Mouse (Mus musculus): ENCODE results near the gene Ssbp2. TPM values are rescaled to one million over a fixed set of nuclear protein-coding genes. Genes with fewer than 3 reads are reported as not detected.

Gene Ssbp2
- polyA plus RNA-seq, 2 experiments: 118 to 174 TPM

- no peak for TF ChIP-seq POLR2A (IDR thresholded peaks at IDR 0.05; ENCODE audit: borderline replicate concordance, extremely low read depth, insufficient read depth, insufficient read length)
- ATAC-seq (ENCODE audit: low FRiP score, low read depth): no peak
- no peaks in the 10 kb centered on the region for H3K36me3 ChIP-seq (ENCODE audit: control insufficient read depth, insufficient read depth, low read length)
- peaks cover 14% of the 10 kb centered on the region for H3K4me1 ChIP-seq (ENCODE audit: control insufficient read depth, insufficient read depth, low read length)
- H3K27me3 ChIP-seq (ENCODE audit: control insufficient read depth, insufficient read depth, low read length): no peaks in the 10 kb centered on the region
- no peak overlapping the region for H3K4me3 ChIP-seq (replicated peaks; ENCODE audit: low read length)
- no peak overlapping the region for H3K27ac ChIP-seq (replicated peaks; ENCODE audit: low read depth, low read length)
- no peak overlapping the region for H3K9ac ChIP-seq (ENCODE audit: low read depth, low read length, severe bottlenecking)
- no peak overlapping the region for H3K4me2 ChIP-seq (replicated peaks; ENCODE audit: low read depth, low read length, severe bottlenecking)
- DNase-seq (ENCODE audit: low spot score): no peak
- H3K9me3 ChIP-seq (ENCODE audit: control insufficient read depth, low read length): no peaks in the 10 kb centered on the region
- 44% methylated on average over 2 of the region's 2 CpGs for WGBS
These were observed 11.5 kb downstream of the Ssbp2 start for GRCm38 (mm10) chr13:91471566-91471965.

- DNase-seq (ENCODE audit: low spot score) (no peak), ATAC-seq (ENCODE audit: low FRiP score, low read depth) (no peak)
- Histone ChIP-seq H3K36me3 (ENCODE audit: control insufficient read depth, insufficient read depth, low read length) (no peaks in the 10 kb centered on the region), H3K9ac (ENCODE audit: low read depth, low read length, severe bottlenecking) (no peak overlapping the region), H3K4me1 (ENCODE audit: control insufficient read depth, insufficient read depth, low read length) (peaks cover 14% of the 10 kb centered on the region), H3K9me3 (ENCODE audit: control insufficient read depth, low read length) (no peaks in the 10 kb centered on the region), H3K4me2 (replicated peaks; ENCODE audit: low read depth, low read length, severe bottlenecking) (no peak overlapping the region), H3K4me3 (replicated peaks; ENCODE audit: low read length) (no peak overlapping the region), H3K27ac (replicated peaks; ENCODE audit: low read depth, low read length) (0 out of 2 replicates have a peak overlapping the region, but pooled peaks have one; percentile 9), H3K27me3 (ENCODE audit: control insufficient read depth, insufficient read depth, low read length) (no peaks in the 10 kb centered on the region)
- TF ChIP-seq POLR2A (IDR thresholded peaks at IDR 0.05; ENCODE audit: borderline replicate concordance, extremely low read depth, insufficient read depth, insufficient read length): no peak
- 62% methylated on average over 2 of the region's 2 CpGs for WGBS
These were observed 11.9 kb downstream of the Ssbp2 start for GRCm38 (mm10) chr13:91471980-91472379.

GRCm38 (mm10) chr13:91473527-91473926 is 13.4 kb downstream of the Ssbp2 start:
- ATAC-seq (ENCODE audit: low FRiP score, low read depth): no peak
- 74% methylated on average over 6 of the region's 6 CpGs for WGBS
- Histone ChIP-seq H3K27ac (replicated peaks; ENCODE audit: low read depth, low read length) (no peak overlapping the region), H3K9ac (ENCODE audit: low read depth, low read length, severe bottlenecking) (no peak overlapping the region), H3K27me3 (ENCODE audit: control insufficient read depth, insufficient read depth, low read length) (no peaks in the 10 kb centered on the region), H3K36me3 (ENCODE audit: control insufficient read depth, insufficient read depth, low read length) (no peaks in the 10 kb centered on the region), H3K4me1 (ENCODE audit: control insufficient read depth, insufficient read depth, low read length) (peaks cover 14% of the 10 kb centered on the region), H3K9me3 (ENCODE audit: control insufficient read depth, low read length) (no peaks in the 10 kb centered on the region), H3K4me3 (replicated peaks; ENCODE audit: low read length) (no peak overlapping the region), H3K4me2 (replicated peaks; ENCODE audit: low read depth, low read length, severe bottlenecking) (no peak overlapping the region)
- no peak for TF ChIP-seq POLR2A (IDR thresholded peaks at IDR 0.05; ENCODE audit: borderline replicate concordance, extremely low read depth, insufficient read depth, insufficient read length)
- DNase-seq (ENCODE audit: low spot score): no peak

GRCm38 (mm10) chr13:91474027-91474426 is 13.9 kb downstream of the Ssbp2 start:
- 56% methylated on average over 1 of the region's 1 CpGs for WGBS
- Histone ChIP-seq H3K27ac (replicated peaks; ENCODE audit: low read depth, low read length) (no peak overlapping the region), H3K4me3 (replicated peaks; ENCODE audit: low read length) (no peak overlapping the region), H3K9ac (ENCODE audit: low read depth, low read length, severe bottlenecking) (no peak overlapping the region), H3K4me2 (replicated peaks; ENCODE audit: low read depth, low read length, severe bottlenecking) (no peak overlapping the region), H3K27me3 (ENCODE audit: control insufficient read depth, insufficient read depth, low read length) (no peaks in the 10 kb centered on the region), H3K9me3 (ENCODE audit: control insufficient read depth, low read length) (no peaks in the 10 kb centered on the region), H3K36me3 (ENCODE audit: control insufficient read depth, insufficient read depth, low read length) (no peaks in the 10 kb centered on the region), H3K4me1 (ENCODE audit: control insufficient read depth, insufficient read depth, low read length) (peaks cover 14% of the 10 kb centered on the region)
- TF ChIP-seq POLR2A (IDR thresholded peaks at IDR 0.05; ENCODE audit: borderline replicate concordance, extremely low read depth, insufficient read depth, insufficient read length): no peak
- ATAC-seq (ENCODE audit: low FRiP score, low read depth) (no peak), DNase-seq (ENCODE audit: low spot score) (no peak)

GRCm38 (mm10) chr13:91475888-91476287 is 15.8 kb downstream of the Ssbp2 start:
- Histone ChIP-seq H3K4me3 (replicated peaks; ENCODE audit: low read length) (no peak overlapping the region), H3K27me3 (ENCODE audit: control insufficient read depth, insufficient read depth, low read length) (no peaks in the 10 kb centered on the region), H3K9ac (ENCODE audit: low read depth, low read length, severe bottlenecking) (0 out of 2 replicates have a peak overlapping the region, but pooled peaks have one; percentile 21), H3K9me3 (ENCODE audit: control insufficient read depth, low read length) (no peaks in the 10 kb centered on the region), H3K4me1 (ENCODE audit: control insufficient read depth, insufficient read depth, low read length) (peaks cover 14% of the 10 kb centered on the region), H3K36me3 (ENCODE audit: control insufficient read depth, insufficient read depth, low read length) (no peaks in the 10 kb centered on the region), H3K27ac (replicated peaks; ENCODE audit: low read depth, low read length) (no peak overlapping the region), H3K4me2 (replicated peaks; ENCODE audit: low read depth, low read length, severe bottlenecking) (no peak overlapping the region)
- no peak for ATAC-seq (ENCODE audit: low FRiP score, low read depth)
- TF ChIP-seq POLR2A (IDR thresholded peaks at IDR 0.05; ENCODE audit: borderline replicate concordance, extremely low read depth, insufficient read depth, insufficient read length): no peak
- DNase-seq (ENCODE audit: low spot score): no peak

GRCm38 (mm10) chr13:91476596-91477100 is 16.6 kb downstream of the Ssbp2 start:
- no peaks in the 10 kb centered on the region for H3K9me3 ChIP-seq (ENCODE audit: control insufficient read depth, low read length)
- no peak for ATAC-seq (ENCODE audit: low FRiP score, low read depth)
- 95% methylated on average over 1 of the region's 1 CpGs for WGBS
- H3K27me3 ChIP-seq (ENCODE audit: control insufficient read depth, insufficient read depth, low read length): no peaks in the 10 kb centered on the region
- H3K36me3 ChIP-seq (ENCODE audit: control insufficient read depth, insufficient read depth, low read length): no peaks in the 10 kb centered on the region
- H3K4me2 ChIP-seq (replicated peaks; ENCODE audit: low read depth, low read length, severe bottlenecking): no peak overlapping the region
- no peak overlapping the region for H3K4me3 ChIP-seq (replicated peaks; ENCODE audit: low read length)
- DNase-seq (ENCODE audit: low spot score): no peak
- H3K27ac ChIP-seq (replicated peaks; ENCODE audit: low read depth, low read length): no peak overlapping the region
- H3K9ac ChIP-seq (ENCODE audit: low read depth, low read length, severe bottlenecking): no peak overlapping the region
- TF ChIP-seq POLR2A (IDR thresholded peaks at IDR 0.05; ENCODE audit: borderline replicate concordance, extremely low read depth, insufficient read depth, insufficient read length): no peak
- H3K4me1 ChIP-seq (ENCODE audit: control insufficient read depth, insufficient read depth, low read length): peaks cover 12% of the 10 kb centered on the region
